Mouse (Mus musculus): ENCODE results near the gene Mgat5. TPM values are rescaled to one million over a fixed set of nuclear protein-coding genes. Genes with fewer than 3 reads are reported as not detected.

Mgat5 gene
- polyA plus RNA-seq (2014; fragmentation: Nextera tagmentation; extraction: Ambion mirVana), result 15.6 and 22.2 TPM in 2 replicates

DNA sequence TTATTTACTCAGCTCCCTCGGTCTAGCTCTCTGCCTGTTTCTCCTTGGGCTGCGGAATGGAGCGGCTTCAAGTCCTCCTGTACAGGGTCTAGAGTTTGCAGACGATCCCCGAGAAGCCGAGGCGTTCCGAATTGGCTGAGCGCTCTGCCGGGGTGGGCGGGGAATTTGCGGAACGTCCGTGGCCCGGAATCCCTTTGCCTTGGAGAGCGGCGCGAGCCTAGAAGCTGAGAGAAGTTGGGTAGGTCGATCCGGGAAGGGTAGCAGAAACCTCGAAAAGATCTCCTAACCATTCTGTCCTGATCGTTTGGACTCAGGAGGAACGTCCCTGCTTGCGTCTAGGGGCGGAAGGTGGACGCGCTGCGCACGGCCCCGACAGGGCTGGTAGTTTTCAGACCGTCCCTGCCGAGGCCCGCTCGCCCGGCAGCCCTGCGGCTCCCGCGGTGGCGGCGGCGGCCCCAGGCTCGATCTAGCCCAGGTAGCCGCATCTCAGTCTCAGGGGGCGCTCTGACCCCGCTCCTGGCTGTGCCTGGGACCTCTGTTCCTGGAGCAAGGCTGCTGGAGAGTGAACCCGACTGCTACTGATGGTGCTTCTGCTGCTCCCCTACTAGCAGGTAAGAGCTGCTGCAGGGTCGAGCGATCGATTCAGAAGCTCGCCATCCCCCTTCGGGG is at the start of gene Mgat5:
Gene Mgat5, plus strand, starts transcription at position 199 of the 669 bp plus-strand sequence.
- peak; percentile 90 for ATAC-seq (ENCODE audit: low read depth)
- Histone ChIP-seq H3K27me3 (ENCODE audit: control insufficient read depth, insufficient read depth, low read length) (no peaks in the 10 kb centered on the region), H3K4me1 (ENCODE audit: control insufficient read depth, insufficient read depth, low read length) (peaks cover 7% of the 10 kb centered on the region; the same call in 1 of the 2 replicates), H3K9ac (replicated peaks; ENCODE audit: low read depth, low read length) (peak within 1 kb of the TSS; percentile 80), H3K27ac (ENCODE audit: low read depth, low read length) (peak within 1 kb of the TSS; percentile 80), H3K9me3 (ENCODE audit: control insufficient read depth, low read length) (no peaks in the 10 kb centered on the region), H3K36me3 (ENCODE audit: control insufficient read depth, insufficient read depth, low read length) (no peaks in the 10 kb centered on the region), H3K4me3 (ENCODE audit: low read depth, low read length) (peak within 1 kb of the TSS; percentile 62), H3K4me2 (ENCODE audit: low read depth, low read length) (peak within 1 kb of the TSS; percentile 66)
- WGBS, result 0% methylated on average over 50 of the region's 51 CpGs

DNA sequence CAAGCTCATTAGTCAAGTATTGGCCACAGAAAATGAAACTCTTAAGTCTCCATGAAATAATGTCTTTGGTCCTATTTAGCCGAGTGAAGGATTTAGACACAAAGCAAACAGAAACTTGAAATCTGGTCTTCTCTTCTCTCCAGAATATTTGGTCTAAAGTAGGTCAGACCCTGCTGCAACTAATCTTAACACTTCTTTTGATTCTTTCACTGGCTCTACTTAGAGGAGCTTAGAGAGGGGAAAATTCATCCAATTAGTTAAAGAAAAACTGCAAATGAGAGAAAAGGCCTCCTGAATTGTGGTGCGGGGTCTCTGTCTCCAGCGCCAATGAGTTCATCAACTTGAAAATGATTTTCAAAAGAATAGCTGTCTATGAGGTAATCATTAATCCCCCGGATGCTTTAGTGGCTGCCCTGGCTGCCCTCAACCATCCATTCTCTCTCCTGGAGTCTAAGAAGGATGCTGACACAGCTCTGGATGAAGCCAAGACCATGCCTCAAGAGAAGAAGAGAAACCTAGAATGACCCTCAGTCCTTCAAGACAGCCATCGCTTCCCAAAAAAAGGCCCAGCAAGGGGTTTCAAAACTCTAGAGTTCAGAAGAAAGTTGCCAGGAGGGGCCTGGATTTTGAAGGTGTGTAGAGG is 44.6 kb upstream of the Mgat5 start:
- no peaks in the 10 kb centered on the region for H3K9me3 ChIP-seq (ENCODE audit: control insufficient read depth, low read length)
- no peak overlapping the region for H3K4me3 ChIP-seq (ENCODE audit: low read depth, low read length)
- no peaks in the 10 kb centered on the region for H3K4me1 ChIP-seq (ENCODE audit: control insufficient read depth, insufficient read depth, low read length)
- H3K4me2 ChIP-seq (ENCODE audit: low read depth, low read length), result no peak overlapping the region
- 93% methylated on average over 5 of the region's 5 CpGs for WGBS
- H3K36me3 ChIP-seq (ENCODE audit: control insufficient read depth, insufficient read depth, low read length), result no peaks in the 10 kb centered on the region
- H3K27me3 ChIP-seq (ENCODE audit: control insufficient read depth, insufficient read depth, low read length), result no peaks in the 10 kb centered on the region
- H3K9ac ChIP-seq (replicated peaks; ENCODE audit: low read depth, low read length), result no peak overlapping the region
- no peak overlapping the region for H3K27ac ChIP-seq (ENCODE audit: low read depth, low read length)
- ATAC-seq (ENCODE audit: low read depth), result no peak

DNA sequence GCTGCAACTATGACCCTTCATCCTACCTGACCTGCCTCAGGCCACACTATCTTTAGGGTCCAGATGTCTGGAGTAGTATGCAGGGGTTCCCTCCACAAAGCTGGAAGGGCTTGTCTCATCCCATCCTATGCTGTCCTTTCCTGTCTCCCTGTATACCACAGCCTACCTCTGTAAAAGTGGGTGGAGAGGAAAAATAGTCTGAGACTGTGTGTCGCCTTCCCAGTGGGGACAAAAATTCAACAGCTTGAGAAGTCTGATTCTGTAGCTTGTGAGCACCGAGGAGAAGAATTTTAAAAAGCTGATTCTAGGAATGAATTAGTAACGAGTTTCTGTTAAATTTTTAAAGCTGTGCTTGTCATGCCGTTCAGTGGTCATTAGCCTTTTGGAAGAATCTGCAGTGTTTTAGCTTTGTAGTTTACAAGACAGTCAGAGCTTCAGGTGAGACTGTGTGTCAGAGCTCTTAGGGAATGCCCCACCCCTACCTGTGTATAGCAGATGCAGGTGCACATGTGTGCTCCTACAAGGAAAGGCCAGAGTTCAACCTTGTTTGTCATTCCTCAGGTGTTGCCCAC is 40.1 kb upstream of the Mgat5 start:
- Histone ChIP-seq H3K9me3 (ENCODE audit: control insufficient read depth, low read length) (no peaks in the 10 kb centered on the region), H3K4me1 (ENCODE audit: control insufficient read depth, insufficient read depth, low read length) (no peaks in the 10 kb centered on the region), H3K27me3 (ENCODE audit: control insufficient read depth, insufficient read depth, low read length) (no peaks in the 10 kb centered on the region), H3K36me3 (ENCODE audit: control insufficient read depth, insufficient read depth, low read length) (no peaks in the 10 kb centered on the region), H3K4me3 (ENCODE audit: low read depth, low read length) (no peak overlapping the region), H3K9ac (replicated peaks; ENCODE audit: low read depth, low read length) (no peak overlapping the region), H3K27ac (ENCODE audit: low read depth, low read length) (no peak overlapping the region), H3K4me2 (ENCODE audit: low read depth, low read length) (no peak overlapping the region)
- WGBS, result 90% methylated on average over 4 of the region's 4 CpGs
- ATAC-seq (ENCODE audit: low read depth), result no peak

DNA sequence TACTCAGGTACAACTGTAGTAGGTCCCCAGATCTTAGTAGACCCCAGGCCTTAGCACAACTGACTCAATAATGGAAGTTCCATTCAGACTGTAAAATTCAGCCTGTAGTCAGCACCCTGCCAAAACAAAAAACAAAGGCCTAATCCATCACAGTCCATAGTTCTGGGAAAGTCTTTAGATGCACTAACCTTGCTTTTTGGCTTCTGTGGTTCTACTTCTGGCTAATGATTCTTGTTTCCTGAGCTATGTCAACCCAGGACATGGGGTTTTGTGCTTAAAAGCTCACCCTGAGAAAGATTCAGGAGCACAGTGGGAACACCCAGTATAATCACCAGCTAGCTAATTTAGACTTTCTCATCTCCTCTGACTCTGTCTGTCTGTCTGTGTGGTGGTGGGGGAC is 38.3 kb upstream of the Mgat5 start:
- Histone ChIP-seq H3K4me1 (ENCODE audit: control insufficient read depth, insufficient read depth, low read length) (no peaks in the 10 kb centered on the region), H3K4me2 (ENCODE audit: low read depth, low read length) (no peak overlapping the region)
- no peak for ATAC-seq (ENCODE audit: low read depth)

DNA sequence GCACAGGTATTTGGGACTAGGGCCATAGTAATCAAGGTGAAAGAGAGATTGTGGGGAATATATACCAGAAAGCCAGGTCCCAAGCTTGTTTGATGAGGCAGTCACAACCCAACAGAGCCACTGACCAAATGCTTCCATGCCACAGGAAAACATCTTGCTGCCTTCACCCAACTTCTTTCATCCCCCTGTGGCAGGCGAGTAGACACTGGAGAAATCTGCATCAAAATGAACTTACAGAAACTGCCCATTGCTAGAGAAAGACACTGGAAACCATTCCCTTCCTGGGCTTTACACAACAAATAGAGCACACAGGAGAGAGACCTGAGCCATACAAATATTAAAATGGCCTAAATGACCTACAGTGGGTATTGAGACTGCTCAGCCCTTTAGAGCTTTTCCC is 37.2 kb upstream of the Mgat5 start:
- Histone ChIP-seq H3K9ac (replicated peaks; ENCODE audit: low read depth, low read length) (no peak overlapping the region), H3K4me3 (ENCODE audit: low read depth, low read length) (no peak overlapping the region), H3K4me2 (ENCODE audit: low read depth, low read length) (no peak overlapping the region), H3K36me3 (ENCODE audit: control insufficient read depth, insufficient read depth, low read length) (no peaks in the 10 kb centered on the region), H3K4me1 (ENCODE audit: control insufficient read depth, insufficient read depth, low read length) (no peaks in the 10 kb centered on the region), H3K27me3 (ENCODE audit: control insufficient read depth, insufficient read depth, low read length) (no peaks in the 10 kb centered on the region), H3K9me3 (ENCODE audit: control insufficient read depth, low read length) (no peaks in the 10 kb centered on the region), H3K27ac (ENCODE audit: low read depth, low read length) (no peak overlapping the region)
- ATAC-seq (ENCODE audit: low read depth), result no peak
- WGBS, result 76% methylated on average over 1 of the region's 1 CpGs

More for the DNA sequence above, 38.3 kb upstream of the Mgat5 start:
- Histone ChIP-seq H3K9me3 (ENCODE audit: control insufficient read depth, low read length) (no peaks in the 10 kb centered on the region), H3K9ac (replicated peaks; ENCODE audit: low read depth, low read length) (no peak overlapping the region), H3K27me3 (ENCODE audit: control insufficient read depth, insufficient read depth, low read length) (no peaks in the 10 kb centered on the region), H3K27ac (ENCODE audit: low read depth, low read length) (no peak overlapping the region), H3K36me3 (ENCODE audit: control insufficient read depth, insufficient read depth, low read length) (no peaks in the 10 kb centered on the region), H3K4me3 (ENCODE audit: low read depth, low read length) (no peak overlapping the region)

DNA sequence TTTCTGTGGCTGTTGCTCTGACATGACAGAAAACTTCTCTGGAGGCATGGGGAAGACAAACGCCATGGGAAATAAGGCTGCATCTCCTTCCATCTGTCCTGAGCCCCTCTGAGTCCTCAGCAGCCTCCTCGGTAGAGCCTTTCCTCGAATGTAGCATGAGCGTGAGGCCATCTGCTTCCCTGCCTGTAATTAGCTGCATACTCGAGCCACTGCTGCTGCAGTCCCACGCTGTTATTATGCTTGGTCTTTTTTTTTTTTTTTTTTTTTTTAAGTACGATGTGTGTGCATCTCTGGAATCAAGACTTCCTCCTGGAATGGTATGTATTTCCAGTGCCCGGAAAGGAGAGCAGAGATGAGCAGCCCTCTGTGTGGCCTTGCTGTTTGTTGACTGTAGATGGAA is 36.6 kb upstream of the Mgat5 start:
- no peaks in the 10 kb centered on the region for H3K27me3 ChIP-seq (ENCODE audit: control insufficient read depth, insufficient read depth, low read length)
- H3K36me3 ChIP-seq (ENCODE audit: control insufficient read depth, insufficient read depth, low read length), result no peaks in the 10 kb centered on the region
- whole genome bisulfite sequencing, result 36% methylated on average over 8 of the region's 8 CpGs
- no peaks in the 10 kb centered on the region for H3K9me3 ChIP-seq (ENCODE audit: control insufficient read depth, low read length)
- H3K27ac ChIP-seq (ENCODE audit: low read depth, low read length), result no peak overlapping the region
- ATAC-seq (ENCODE audit: low read depth), result no peak
- no peaks in the 10 kb centered on the region for H3K4me1 ChIP-seq (ENCODE audit: control insufficient read depth, insufficient read depth, low read length)
- H3K4me3 ChIP-seq (ENCODE audit: low read depth, low read length), result no peak overlapping the region
- H3K4me2 ChIP-seq (ENCODE audit: low read depth, low read length), result no peak overlapping the region
- H3K9ac ChIP-seq (replicated peaks; ENCODE audit: low read depth, low read length), result no peak overlapping the region

DNA sequence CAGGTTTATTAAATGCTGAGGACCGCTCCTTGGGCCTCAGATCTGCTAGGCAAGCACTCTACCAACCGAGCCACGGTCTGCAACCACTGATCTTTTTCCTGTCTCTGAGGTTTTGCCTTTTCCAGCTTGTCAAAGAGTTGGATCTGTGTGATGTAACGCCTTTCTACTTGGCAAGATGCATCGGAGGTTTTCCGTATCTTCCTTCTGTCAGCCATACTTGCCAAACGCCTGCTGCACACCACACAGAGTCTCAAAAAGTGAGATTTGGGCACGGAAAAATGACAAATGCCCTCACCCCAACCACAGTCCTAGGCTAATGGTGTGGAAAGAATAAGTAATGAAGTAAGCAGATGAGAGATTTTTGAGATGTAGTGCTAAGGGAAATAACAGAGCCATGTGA is 35.3 kb upstream of the Mgat5 start:
- Histone ChIP-seq H3K4me3 (ENCODE audit: low read depth, low read length) (no peak overlapping the region), H3K27me3 (ENCODE audit: control insufficient read depth, insufficient read depth, low read length) (no peaks in the 10 kb centered on the region), H3K4me2 (ENCODE audit: low read depth, low read length) (no peak overlapping the region), H3K36me3 (ENCODE audit: control insufficient read depth, insufficient read depth, low read length) (no peaks in the 10 kb centered on the region), H3K4me1 (ENCODE audit: control insufficient read depth, insufficient read depth, low read length) (no peaks in the 10 kb centered on the region), H3K27ac (ENCODE audit: low read depth, low read length) (no peak overlapping the region), H3K9me3 (ENCODE audit: control insufficient read depth, low read length) (no peaks in the 10 kb centered on the region), H3K9ac (replicated peaks; ENCODE audit: low read depth, low read length) (no peak overlapping the region)
- 85% methylated on average over 8 of the region's 8 CpGs for WGBS
- no peak for ATAC-seq (ENCODE audit: low read depth)

DNA sequence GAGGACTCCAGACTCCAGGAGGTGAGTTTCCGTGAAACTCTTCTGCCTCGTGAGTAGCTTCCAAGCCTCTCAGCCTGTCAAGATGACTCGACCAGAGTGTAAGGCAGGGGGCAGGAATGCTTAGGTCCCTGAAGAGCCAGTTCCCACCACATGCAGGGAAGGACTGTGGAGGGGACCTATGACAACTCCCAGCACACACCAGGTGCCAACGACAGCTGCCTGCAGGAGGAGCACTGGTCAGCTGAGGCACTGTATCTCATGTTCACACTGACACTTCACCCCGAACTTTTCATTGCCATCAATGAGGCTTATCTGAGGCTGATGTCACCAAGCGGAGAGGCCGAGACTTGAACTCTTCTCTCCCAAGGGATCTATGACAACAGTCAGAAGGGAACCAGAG is 33.5 kb upstream of the Mgat5 start:
- H3K9me3 ChIP-seq (ENCODE audit: control insufficient read depth, low read length), result no peaks in the 10 kb centered on the region
- H3K9ac ChIP-seq (replicated peaks; ENCODE audit: low read depth, low read length), result no peak overlapping the region
- no peaks in the 10 kb centered on the region for H3K4me1 ChIP-seq (ENCODE audit: control insufficient read depth, insufficient read depth, low read length)
- H3K27me3 ChIP-seq (ENCODE audit: control insufficient read depth, insufficient read depth, low read length), result no peaks in the 10 kb centered on the region
- H3K36me3 ChIP-seq (ENCODE audit: control insufficient read depth, insufficient read depth, low read length), result no peaks in the 10 kb centered on the region
- no peak overlapping the region for H3K4me2 ChIP-seq (ENCODE audit: low read depth, low read length)
- no peak for ATAC-seq (ENCODE audit: low read depth)
- H3K27ac ChIP-seq (ENCODE audit: low read depth, low read length), result no peak overlapping the region
- 83% methylated on average over 7 of the region's 7 CpGs for WGBS
- H3K4me3 ChIP-seq (ENCODE audit: low read depth, low read length), result no peak overlapping the region

DNA sequence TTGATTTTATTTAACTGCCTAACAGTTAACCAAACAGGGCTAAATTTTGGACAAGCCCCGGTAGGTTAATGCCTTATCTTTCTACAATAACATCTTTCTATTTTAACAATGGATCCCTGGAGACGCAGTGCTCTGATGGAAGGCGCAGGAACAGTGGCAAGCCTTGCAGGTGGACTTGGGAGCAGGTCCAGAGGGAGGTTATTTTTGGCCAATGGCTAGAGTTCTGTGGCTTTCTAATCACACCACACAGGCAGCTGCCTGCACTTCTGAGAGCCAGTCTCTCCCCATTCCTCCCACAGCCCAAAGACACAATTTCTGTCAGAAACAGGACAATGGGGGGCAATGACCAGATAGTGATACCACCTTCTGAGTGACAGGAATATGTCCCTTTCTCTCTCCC is 31.4 kb upstream of the Mgat5 start:
- WGBS, result 81% methylated on average over 3 of the region's 3 CpGs
- Histone ChIP-seq H3K4me1 (ENCODE audit: control insufficient read depth, insufficient read depth, low read length) (no peaks in the 10 kb centered on the region), H3K4me3 (ENCODE audit: low read depth, low read length) (no peak overlapping the region), H3K36me3 (ENCODE audit: control insufficient read depth, insufficient read depth, low read length) (no peaks in the 10 kb centered on the region), H3K9ac (replicated peaks; ENCODE audit: low read depth, low read length) (no peak overlapping the region), H3K27ac (ENCODE audit: low read depth, low read length) (no peak overlapping the region), H3K4me2 (ENCODE audit: low read depth, low read length) (no peak overlapping the region), H3K27me3 (ENCODE audit: control insufficient read depth, insufficient read depth, low read length) (no peaks in the 10 kb centered on the region), H3K9me3 (ENCODE audit: control insufficient read depth, low read length) (no peaks in the 10 kb centered on the region)
- ATAC-seq (ENCODE audit: low read depth), result no peak
